Mouse (Mus musculus): ENCODE results near the gene Hmga1b. TPM values are rescaled to one million over a fixed set of nuclear protein-coding genes. Genes with fewer than 3 reads are reported as not detected.
"Not testable (repeated sequence)": the region's sequence is repeated elsewhere in the genome, so short reads cannot be mapped to it uniquely, and the experiment has no call there.

The Hmga1b gene
- 3.9 and 4.8 TPM in 2 replicates for polyA plus RNA-seq (2015; fragmentation: Nextera tagmentation; extraction: Ambion mirVana)

- H3K36me3 ChIP-seq; ATAC-seq (ENCODE audit: borderline replicate concordance, extremely low read depth, low FRiP score, low TSS enrichment); H3K27ac ChIP-seq; H3K9me3 ChIP-seq; H3K4me3 ChIP-seq; H3K27me3 ChIP-seq; H3K9ac ChIP-seq; H3K4me1 ChIP-seq: not testable (repeated sequence)
- H3K4me2 ChIP-seq: peak within 1 kb of the TSS; percentile 41
- 10% methylated on average over 14 of the region's 14 CpGs for WGBS
Measured at GRCm38 (mm10) chr11:120762672-120763041, at the start of gene Hmga1b. Hmga1b (plus strand) TSS chr11:120762794.

DNA sequence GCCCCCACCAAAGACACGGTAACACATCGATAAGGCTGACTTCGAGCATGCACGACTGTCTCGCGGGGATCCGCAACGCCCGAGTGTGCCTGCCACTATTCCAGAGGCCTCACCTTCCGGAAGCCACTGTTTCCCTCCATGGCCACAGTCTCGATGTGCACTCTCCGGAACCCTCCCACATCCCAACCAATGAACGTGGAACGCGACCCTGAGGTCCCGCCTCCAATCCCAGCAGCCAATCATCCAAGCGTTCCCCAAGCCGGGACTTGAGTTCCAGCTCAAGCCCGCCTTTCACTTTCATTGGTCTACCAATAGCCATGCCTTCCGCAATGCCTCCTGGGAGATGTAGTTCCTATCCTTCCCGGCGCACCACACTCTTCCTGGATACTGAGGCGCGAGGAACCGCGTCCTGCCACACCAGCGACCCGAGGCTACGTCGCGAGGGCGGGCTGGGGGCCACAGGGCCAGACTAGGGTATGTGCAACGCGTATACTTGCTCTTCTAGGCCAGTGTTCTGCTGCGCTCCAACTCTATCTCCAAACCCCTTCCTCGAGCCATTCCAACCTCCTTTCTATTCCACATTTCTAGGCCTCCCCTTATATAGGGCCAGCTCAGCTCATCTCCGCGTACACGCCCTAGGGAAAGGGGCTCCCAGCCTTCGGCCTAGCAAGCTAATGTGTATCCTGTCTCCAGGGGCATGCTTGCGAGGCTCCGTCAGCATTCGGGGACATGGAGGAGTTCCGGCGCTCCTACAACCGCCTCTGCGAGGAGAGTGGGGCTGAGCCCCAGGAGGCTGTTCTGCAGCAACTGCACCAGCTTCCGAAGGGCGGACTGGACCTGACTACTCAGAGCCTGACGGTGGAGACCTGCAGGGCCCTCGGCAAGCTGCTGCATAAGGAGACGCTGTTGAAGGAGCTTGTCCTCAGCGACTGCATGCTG is 48.7 kb upstream of the Hmga1b start, which contains the start of the genes Cenpx and Lrrc45:
TSS of gene Cenpx (minus strand) at position 159 of the 939 bp plus-strand sequence.
TSS of gene Lrrc45 (plus strand) at position 346 of the 939 bp plus-strand sequence.
- Histone ChIP-seq H3K4me1 (peaks cover 33% of the 10 kb centered on the region), H3K27ac (peak within 1 kb of the TSS; percentile 73), H3K36me3 (peaks cover 26% of the 10 kb centered on the region), H3K9me3 (no peaks in the 10 kb centered on the region), H3K9ac (peak within 1 kb of the TSS; percentile 66), H3K4me3 (peak within 1 kb of the TSS; percentile 58), H3K27me3 (no peaks in the 10 kb centered on the region), H3K4me2 (peak within 1 kb of the TSS; percentile 94)
- ATAC-seq (ENCODE audit: borderline replicate concordance, extremely low read depth, low FRiP score, low TSS enrichment): peak; percentile 95
- 2% methylated on average over 53 of the region's 53 CpGs for WGBS

DNA sequence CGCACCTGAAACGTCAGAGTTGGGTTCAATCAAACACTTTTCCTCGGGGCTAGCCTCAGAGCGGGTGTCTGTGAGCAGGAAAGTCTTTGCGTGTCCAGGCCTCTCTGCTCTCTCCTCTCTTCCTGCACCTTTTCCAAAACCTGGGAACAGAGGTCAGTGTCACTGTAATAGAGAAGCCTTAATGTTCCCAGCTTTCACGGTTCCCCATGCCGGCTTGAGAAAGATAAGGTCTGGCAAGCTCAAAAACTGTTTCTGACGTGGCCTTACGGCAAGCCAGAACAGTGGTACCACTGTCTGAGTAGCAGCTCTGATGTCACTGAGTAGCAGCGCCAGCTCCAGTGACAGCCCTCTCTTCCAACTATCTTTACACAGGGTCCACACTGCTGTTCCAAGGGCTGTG is 48.0 kb upstream of the Hmga1b start:
- ATAC-seq (ENCODE audit: borderline replicate concordance, extremely low read depth, low FRiP score, low TSS enrichment): no peak
- Histone ChIP-seq H3K9me3 (no peaks in the 10 kb centered on the region), H3K27me3 (no peaks in the 10 kb centered on the region), H3K4me1 (peaks cover 27% of the 10 kb centered on the region), H3K36me3 (peaks cover 29% of the 10 kb centered on the region), H3K27ac (no peak overlapping the region), H3K9ac (peak overlapping the region; percentile 66), H3K4me2 (peak overlapping the region; percentile 94), H3K4me3 (peak overlapping the region; percentile 58)
- WGBS: 28% methylated on average over 10 of the region's 10 CpGs

DNA sequence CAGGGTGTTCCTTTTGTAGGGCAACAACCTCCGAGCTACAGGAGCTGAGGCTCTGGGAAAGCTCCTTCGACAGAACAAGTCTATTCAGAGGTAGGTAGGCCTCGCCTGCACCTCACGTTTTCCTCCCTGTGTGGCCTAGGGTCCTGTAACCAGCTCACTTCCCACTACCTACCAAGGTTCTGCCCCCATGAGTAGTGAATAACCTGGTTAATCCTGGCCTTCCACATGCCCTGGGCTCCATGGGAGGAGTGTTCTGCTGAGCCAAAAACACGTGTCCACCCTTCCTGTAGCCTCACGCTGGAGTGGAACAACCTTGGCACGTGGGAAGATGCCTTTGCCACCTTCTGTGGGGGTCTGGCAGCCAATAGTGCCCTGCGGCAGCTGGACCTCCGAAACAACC is 47.5 kb upstream of the Hmga1b start:
- Histone ChIP-seq H3K36me3 (peaks cover 34% of the 10 kb centered on the region), H3K4me2 (peak overlapping the region; percentile 94; the same call in 1 of the 2 replicates), H3K9ac (peak overlapping the region; percentile 66; the same call in 1 of the 2 replicates), H3K27ac (no peak overlapping the region), H3K4me1 (peaks cover 25% of the 10 kb centered on the region), H3K27me3 (no peaks in the 10 kb centered on the region), H3K9me3 (no peaks in the 10 kb centered on the region), H3K4me3 (no peak overlapping the region; the same call in 1 of the 2 replicates)
- 85% methylated on average over 9 of the region's 9 CpGs for WGBS
- ATAC-seq (ENCODE audit: borderline replicate concordance, extremely low read depth, low FRiP score, low TSS enrichment): no peak

- H3K4me3 ChIP-seq: no peak overlapping the region
- peaks cover 29% of the 10 kb centered on the region for H3K4me1 ChIP-seq
- H3K9me3 ChIP-seq: no peaks in the 10 kb centered on the region
- H3K27ac ChIP-seq: no peak overlapping the region
- WGBS: 85% methylated on average over 9 of the region's 9 CpGs
- H3K36me3 ChIP-seq: peaks cover 34% of the 10 kb centered on the region
- H3K9ac ChIP-seq: no peak overlapping the region
- no peak for ATAC-seq (ENCODE audit: borderline replicate concordance, extremely low read depth, low FRiP score, low TSS enrichment)
- no peak overlapping the region for H3K4me2 ChIP-seq
- H3K27me3 ChIP-seq: peaks cover 5% of the 10 kb centered on the region; the same call in 1 of the 2 replicates
Measured at GRCm38 (mm10) chr11:120719242-120719641, 43.4 kb upstream of the Hmga1b start.

DNA sequence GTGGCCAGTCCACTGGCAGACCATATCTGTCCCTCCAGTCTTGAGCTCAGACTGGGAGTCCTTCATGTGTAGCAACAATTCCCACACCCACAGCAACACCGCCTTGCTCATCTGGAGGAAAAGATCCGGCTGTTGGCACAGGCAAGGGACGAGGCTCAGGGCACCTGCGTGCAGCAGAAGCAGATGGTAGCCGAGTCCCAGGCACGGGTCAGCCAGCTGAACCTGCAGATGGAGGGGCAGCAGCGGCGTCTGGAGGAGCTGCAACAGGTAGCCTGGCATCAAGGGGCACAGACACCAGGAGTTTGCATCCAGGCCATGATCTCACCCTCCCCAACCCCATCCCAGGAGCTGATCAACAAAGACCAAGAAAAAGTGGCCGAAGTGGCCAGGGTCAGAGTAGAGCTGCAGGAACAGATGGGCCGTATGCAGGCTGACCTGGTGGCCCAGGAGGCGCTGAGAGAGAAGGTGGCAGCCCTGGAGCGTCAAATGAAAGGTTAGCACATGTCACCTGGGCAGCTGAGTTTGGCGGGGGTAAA is 42.7 kb upstream of the Hmga1b start:
- Histone ChIP-seq H3K27me3 (peaks cover 5% of the 10 kb centered on the region; the same call in 1 of the 2 replicates), H3K27ac (no peak overlapping the region), H3K36me3 (peaks cover 34% of the 10 kb centered on the region), H3K4me1 (peaks cover 23% of the 10 kb centered on the region), H3K9ac (no peak overlapping the region), H3K4me3 (no peak overlapping the region), H3K9me3 (no peaks in the 10 kb centered on the region), H3K4me2 (no peak overlapping the region; the same call in 1 of the 2 replicates)
- ATAC-seq (ENCODE audit: borderline replicate concordance, extremely low read depth, low FRiP score, low TSS enrichment): no peak
- WGBS: 87% methylated on average over 13 of the region's 13 CpGs

DNA sequence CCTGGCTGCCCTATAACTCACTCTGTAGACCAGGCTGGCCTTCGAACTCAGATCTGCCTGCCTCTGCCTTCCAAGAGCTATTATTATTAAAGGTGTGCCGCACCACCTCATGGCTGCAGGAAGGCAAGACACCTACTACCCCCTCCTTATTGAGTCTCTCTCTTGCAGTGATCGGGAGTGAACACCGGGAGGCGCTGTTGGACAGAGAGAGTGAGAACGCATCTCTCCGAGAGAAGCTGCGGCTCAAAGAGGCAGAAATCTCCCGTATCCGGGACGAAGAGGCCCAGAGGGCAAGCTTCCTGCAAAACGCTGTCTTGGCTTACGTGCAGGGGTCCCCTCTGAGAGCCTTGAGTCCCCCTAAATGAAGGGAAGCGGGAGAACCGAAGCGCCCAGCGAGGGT is 42.1 kb upstream of the Hmga1b start:
- no peak overlapping the region; the same call in 1 of the 2 replicates for H3K27ac ChIP-seq
- peak overlapping the region; percentile 63 for H3K4me3 ChIP-seq
- H3K4me1 ChIP-seq: peaks cover 20% of the 10 kb centered on the region
- peak overlapping the region; percentile 99 for H3K4me2 ChIP-seq
- H3K9ac ChIP-seq: peak overlapping the region; percentile 73
- 17% methylated on average over 17 of the region's 17 CpGs for WGBS
- no peaks in the 10 kb centered on the region for H3K9me3 ChIP-seq
- H3K27me3 ChIP-seq: peaks cover 5% of the 10 kb centered on the region; the same call in 1 of the 2 replicates
- ATAC-seq (ENCODE audit: borderline replicate concordance, extremely low read depth, low FRiP score, low TSS enrichment): no peak
- peaks cover 33% of the 10 kb centered on the region for H3K36me3 ChIP-seq

DNA sequence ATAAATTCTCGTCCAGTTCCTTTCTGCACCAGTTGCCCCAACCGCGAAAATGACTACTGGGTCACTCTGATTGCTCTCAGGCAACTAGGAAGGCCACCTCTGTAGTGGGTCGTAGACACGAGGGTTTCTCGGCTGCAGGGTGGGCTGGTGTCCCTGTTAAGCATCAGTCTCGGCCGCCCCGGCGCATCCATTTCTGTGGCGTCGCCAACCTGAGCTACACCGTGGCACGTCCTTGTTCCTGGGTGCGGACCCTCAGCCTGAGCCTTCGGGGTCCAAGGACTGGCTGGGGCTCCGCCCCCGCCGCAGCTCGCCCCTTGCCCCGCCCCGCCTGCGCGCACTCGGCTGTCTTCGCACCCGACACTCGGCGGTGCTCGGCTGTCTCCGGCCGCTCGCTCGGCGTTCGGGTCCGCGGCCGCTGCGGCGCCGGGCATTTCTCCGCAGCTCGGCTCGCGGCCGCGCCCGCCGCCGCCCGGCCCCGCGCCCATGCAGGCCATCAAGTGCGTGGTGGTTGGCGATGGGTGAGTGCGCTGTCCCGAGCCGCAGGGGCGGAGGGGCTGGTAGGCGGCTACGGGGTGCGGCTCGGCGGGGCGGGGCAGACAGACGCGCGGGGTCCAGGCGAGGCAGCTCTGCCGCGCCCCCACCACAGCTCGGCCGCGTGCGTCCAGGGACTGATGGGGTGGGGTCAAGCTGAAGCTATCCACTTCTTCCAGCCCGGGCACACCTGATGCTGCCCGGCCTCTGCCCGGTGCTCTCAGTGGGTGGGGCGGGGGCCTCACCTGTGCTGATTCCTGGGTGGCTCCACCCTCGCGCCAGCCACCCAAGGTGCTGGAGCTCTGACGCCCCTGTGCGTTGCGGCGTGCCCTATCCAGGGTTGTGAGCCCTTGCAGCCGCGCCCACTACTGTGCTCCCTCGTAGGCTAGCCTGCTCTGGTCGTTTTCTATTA is 41.2 kb upstream of the Hmga1b start, which contains the start of gene Rac3:
TSS of gene Rac3 (plus strand) at position 347 of the 943 bp plus-strand sequence.
- WGBS: under 1% methylated on average over 80 of the region's 90 CpGs

DNA sequence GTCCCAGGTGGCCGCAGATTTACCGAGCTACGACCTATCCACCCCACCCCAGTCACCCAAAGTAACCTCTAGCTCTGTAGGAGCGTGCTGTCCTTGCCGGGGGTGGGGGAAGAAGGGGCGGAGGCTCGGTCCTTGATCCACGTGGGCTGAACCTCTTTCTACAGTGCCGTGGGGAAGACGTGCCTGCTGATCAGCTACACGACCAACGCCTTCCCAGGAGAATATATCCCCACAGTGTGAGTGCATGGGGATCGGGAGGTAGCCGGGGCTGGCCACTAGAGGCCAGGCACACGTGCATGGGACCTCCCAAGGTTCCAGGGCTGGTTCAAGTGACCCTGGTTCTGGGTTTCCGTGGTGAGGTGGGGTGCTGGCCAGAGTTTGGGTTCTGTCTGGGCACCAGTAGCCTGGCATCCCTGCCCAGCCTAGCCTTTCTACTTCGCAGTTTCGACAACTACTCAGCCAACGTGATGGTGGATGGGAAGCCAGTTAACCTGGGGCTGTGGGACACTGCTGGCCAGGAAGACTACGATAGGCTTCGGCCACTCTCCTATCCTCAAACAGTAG is 40.4 kb upstream of the Hmga1b start:
- Histone ChIP-seq H3K4me2 (peak overlapping the region; percentile 99), H3K9ac (peak overlapping the region; percentile 73), H3K4me1 (peaks cover 31% of the 10 kb centered on the region), H3K9me3 (no peaks in the 10 kb centered on the region), H3K4me3 (peak overlapping the region; percentile 63), H3K27me3 (peaks cover 5% of the 10 kb centered on the region; the same call in 1 of the 2 replicates), H3K36me3 (peaks cover 28% of the 10 kb centered on the region), H3K27ac (peak overlapping the region; percentile 66)
- 18% methylated on average over 21 of the region's 21 CpGs for WGBS
- ATAC-seq (ENCODE audit: borderline replicate concordance, extremely low read depth, low FRiP score, low TSS enrichment): no peak

More for the DNA sequence above, 41.2 kb upstream of the Hmga1b start, which contains the start of gene Rac3:
- peak within 1 kb of the TSS; percentile 99 for H3K4me2 ChIP-seq
- peaks cover 25% of the 10 kb centered on the region for H3K4me1 ChIP-seq
- H3K9me3 ChIP-seq: no peaks in the 10 kb centered on the region
- peak within 1 kb of the TSS; percentile 63 for H3K4me3 ChIP-seq
- H3K36me3 ChIP-seq: peaks cover 32% of the 10 kb centered on the region
- peak within 1 kb of the TSS; percentile 73 for H3K9ac ChIP-seq
- H3K27me3 ChIP-seq: peaks cover 5% of the 10 kb centered on the region; the same call in 1 of the 2 replicates
- H3K27ac ChIP-seq: peak within 1 kb of the TSS; percentile 66
- peak; percentile 70 for ATAC-seq (ENCODE audit: borderline replicate concordance, extremely low read depth, low FRiP score, low TSS enrichment)

- no peak for ATAC-seq (ENCODE audit: borderline replicate concordance, extremely low read depth, low FRiP score, low TSS enrichment)
- peaks cover 21% of the 10 kb centered on the region for H3K36me3 ChIP-seq
- H3K9me3 ChIP-seq: no peaks in the 10 kb centered on the region
- H3K4me2 ChIP-seq: peak overlapping the region; percentile 99; the same call in 1 of the 2 replicates
- peaks cover 5% of the 10 kb centered on the region; the same call in 1 of the 2 replicates for H3K27me3 ChIP-seq
- peaks cover 31% of the 10 kb centered on the region for H3K4me1 ChIP-seq
- H3K27ac ChIP-seq: no peak overlapping the region
- no peak overlapping the region for H3K4me3 ChIP-seq
- H3K9ac ChIP-seq: no peak overlapping the region
- WGBS: 82% methylated on average over 11 of the region's 11 CpGs
Measured at GRCm38 (mm10) chr11:120722761-120723382, 39.7 kb upstream of the Hmga1b start.
